Mouse (Mus musculus): Measurements from ENCODE around the gene Map7.

The Map7 gene

GRCm38 (mm10) chr10:20153507-20153906 lies 5.2 kb downstream of the Map7 start:
- DNase-seq (ENCODE audit: low read depth), result no peak

DNA sequence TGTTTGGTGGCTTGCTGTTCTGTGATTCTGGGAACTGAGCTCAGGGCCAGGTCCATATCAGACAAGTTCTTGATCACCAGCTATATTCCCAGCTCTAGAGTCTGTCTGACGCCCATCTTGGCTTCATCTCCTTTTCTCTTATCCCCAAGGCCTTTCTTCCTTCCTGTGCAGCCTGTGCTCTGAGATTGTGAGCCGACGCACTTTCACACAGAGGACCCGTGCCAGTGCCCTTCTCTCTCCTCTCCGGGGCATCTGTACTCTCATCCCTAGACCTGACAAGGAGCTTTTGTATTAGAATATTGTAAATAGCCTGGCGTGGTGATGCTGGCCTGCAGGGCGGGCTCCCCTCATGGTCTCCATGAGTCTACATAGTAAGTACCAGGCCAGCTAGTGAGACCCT lies 7.1 kb downstream of the Map7 start:
- DNase-seq (ENCODE audit: low read depth), result no peak

DNA sequence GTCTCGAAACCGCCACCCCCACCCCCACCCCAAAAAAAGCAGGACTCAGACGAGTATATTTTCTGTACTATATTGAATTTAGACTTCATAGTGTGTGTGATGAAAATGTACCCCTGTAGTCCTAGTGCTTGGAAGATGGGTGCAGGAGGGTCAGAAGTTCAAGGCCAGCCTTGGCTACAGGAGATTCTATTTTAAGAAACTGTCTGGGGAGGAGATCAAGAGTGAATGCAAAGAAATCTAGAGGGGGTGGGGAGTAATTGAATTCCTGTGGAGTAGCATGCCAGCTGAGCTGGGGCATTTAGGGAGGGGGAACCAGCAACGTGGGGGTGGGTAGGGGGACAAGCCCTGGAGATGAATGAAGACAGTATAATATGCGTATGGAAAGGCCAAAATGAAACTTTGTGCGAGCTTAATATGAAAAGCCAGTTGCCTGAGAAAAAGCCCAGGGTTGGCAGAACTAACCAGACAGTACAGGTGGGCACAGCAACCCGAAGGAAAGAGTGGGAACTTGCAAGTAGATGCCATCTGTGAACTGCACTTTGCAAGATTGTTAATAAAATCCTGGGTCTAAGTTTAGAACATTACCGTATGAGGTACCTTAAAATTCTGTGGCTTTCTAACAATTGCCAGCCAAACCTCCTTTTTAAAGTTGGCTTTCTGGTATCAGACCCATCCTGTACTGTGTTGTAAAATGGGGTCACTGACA lies 8.9 kb downstream of the Map7 start:
- no peak for DNase-seq (ENCODE audit: low read depth)

DNA sequence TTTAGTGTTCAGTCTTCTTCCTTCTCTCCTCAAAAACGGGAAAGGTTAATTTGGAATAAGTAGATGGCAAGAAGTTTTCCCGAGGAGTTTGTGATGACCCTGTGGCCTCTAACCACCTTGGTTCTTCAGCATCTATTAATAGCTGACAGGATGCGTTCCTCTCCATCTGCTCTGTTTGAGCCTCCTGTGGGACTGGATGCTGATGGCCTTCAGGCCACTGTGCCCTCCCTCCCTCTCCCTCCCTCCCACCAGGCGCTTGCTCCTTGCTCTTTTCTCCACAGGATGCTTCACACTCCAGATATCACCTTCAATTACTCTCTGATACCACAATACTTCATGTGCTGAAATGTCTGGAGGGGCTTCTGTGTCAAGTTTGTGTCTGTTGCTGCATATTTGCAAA lies 10.5 kb downstream of the Map7 start:
- DNase-seq (ENCODE audit: low read depth), result no peak

DNA sequence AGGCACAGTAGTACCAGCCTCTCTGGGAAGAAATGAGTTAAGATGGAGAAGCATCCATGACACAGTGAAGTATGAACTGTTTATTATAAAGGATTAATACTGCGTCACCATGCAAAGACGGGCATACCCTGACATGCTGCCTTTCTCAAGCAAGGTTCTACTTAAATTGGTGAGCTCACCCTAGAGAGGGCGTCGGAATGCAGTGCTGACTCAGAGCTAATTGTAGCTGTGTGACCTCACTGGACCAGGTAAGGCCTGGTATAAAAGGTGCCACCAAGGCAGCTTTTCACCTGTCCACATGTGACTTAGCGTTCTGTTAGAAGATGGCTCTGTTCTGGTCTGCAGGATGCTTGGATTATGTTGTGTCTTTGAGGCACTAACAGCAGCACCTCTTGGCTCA lies 11.0 kb downstream of the Map7 start:
- no peak for DNase-seq (ENCODE audit: low read depth)

GRCm38 (mm10) chr10:20160914-20161313 lies 12.6 kb downstream of the Map7 start:
- DNase-seq (ENCODE audit: low read depth), result no peak

- no peak for DNase-seq (ENCODE audit: low read depth)
These were observed 16.5 kb downstream of the Map7 start for GRCm38 (mm10) chr10:20164810-20165209.

DNA sequence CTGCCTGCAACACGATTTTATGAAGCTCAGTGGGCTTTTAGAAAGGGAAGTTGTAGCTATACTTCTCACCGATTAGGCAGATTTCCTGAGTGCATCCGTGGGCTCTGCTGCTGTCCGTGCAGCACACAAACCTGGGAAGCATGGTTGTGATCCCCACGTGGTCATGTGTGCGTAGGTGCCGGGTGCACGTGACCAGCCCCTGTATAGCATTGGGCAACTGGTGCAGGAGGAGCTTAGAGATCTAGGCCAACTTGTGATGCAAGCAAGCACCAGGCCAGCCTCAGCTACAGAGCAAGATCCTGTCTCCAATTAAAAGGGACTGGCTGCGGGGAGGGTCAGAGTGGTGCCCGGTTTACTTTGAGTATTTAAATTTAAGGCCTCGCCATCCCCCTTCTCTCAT lies 18.5 kb downstream of the Map7 start:
- no peak for DNase-seq (ENCODE audit: low read depth)

- no peak for DNase-seq (ENCODE audit: low read depth)
These were observed 19.2 kb downstream of the Map7 start for GRCm38 (mm10) chr10:20167467-20167866.

DNA sequence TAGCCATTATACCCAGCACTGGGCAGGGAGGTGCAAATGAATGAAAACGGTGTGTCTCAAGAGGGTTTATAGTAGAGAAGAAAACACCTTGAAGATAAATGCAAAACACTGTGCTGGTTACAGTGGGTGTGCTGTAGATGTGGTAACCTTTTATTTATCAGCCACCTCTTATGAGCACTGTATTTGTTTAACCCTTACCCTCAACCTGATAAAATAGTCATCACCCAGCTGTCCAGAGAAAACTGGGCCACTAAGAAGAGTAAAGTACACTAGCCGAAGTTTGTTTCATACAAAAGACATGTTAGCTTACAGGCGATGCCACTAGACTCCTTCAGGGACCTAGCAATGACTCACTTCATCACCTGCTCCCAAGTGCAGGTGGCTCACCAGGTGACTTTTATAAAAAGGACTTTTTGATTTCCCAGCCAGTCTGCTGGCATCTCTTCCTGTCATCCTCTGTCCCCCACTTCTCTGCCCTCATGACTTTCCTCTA lies 21.0 kb downstream of the Map7 start:
- no peak for DNase-seq (ENCODE audit: low read depth)

DNA sequence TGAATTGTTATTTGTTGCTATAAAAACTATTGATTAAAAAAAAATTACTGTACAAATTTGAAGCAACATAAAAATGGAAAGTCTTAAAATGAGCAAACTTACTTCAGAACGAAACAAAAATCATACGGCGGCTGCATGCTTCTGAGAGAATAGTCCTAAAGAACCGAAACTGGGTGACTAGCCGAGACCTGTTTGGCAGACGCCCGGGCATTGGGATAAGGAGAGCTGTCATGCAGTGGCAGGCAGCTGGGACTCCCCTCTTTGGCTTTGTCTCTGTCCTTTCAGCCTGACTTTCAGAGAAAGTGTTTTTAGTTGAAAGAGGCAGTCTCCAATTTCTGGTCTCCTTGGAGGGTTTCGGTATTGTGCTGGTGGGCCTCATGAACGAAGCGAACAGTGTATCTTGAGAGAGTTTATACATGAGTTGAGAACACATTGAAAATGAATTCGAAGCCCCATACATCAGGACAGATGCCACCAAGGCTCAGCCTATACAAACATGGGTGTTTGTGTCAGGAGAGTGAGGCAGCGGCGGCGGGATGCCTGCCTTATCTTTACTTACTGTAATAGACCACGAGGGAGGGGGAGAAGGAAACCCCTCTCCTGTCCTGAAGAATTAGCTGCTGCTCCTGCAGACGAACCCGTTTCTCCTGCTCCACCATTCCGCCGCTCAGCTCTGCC lies 21.8 kb downstream of the Map7 start:
- no peak for DNase-seq (ENCODE audit: low read depth)

GRCm38 (mm10) chr10:20170605-20171088 lies 22.4 kb downstream of the Map7 start:
- DNase-seq (ENCODE audit: low read depth), result no peak

DNA sequence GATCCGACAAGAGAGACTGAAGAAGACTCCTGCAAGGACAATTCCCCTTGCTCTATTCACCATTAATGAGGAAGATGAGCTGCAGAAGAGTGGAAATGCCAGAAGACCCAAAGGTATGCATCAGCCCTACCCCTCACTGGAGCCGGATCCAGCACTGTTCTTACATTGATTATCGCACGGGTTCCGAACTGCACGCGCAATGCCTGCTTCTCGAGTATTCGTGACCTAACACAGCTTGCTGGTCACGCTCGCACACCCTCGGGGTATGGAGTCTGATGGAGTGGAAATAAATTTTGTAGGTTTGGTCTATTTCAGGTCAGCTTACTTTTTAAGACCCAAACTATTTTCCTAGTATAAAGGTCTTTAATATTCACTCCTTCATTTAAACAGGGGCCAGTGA lies 22.9 kb downstream of the Map7 start:
- DNase-seq (ENCODE audit: low read depth), result no peak

DNA sequence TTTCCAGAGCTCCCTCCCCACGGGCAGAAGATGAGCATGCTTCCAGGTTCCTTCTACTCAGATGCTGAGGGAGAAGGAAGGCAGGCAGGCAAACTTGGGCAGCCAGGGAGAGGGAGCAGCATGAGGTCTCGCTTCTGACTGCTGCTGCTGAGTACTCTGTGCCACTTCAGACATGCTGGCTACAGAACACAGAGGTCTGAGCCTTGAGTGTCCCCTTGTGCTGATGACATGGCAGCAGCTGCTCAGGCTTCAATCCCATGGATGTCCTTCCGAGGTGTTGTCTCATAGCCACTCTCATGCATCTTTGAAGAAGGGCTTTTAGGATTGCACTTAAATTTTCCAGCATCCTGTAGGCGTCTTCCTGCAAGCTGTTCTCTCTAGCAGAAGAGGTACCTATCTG lies 23.5 kb downstream of the Map7 start:
- DNase-seq (ENCODE audit: low read depth), result no peak

DNA sequence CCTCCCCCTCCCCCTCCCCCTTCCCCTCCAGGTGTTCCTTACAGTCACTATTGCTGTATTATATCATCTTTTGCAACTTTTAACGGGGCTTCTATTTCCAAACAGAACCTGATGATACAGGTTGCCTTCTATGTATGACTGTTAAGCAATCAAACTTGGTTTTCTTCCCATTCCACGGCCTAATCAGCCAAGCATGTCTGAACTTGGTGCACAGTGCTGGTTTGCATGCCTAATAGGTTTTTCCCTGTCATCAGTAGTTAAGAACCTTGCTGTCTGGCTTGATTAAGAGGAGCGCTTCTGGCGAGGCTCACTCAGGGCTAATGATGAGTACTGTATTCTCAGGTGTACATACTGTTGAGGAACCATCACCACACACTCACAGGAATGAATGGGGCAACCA lies 25.5 kb downstream of the Map7 start:
- no peak for DNase-seq (ENCODE audit: low read depth)

GRCm38 (mm10) chr10:20176054-20176453 lies 27.8 kb downstream of the Map7 start:
- no peak for DNase-seq (ENCODE audit: low read depth)

DNA sequence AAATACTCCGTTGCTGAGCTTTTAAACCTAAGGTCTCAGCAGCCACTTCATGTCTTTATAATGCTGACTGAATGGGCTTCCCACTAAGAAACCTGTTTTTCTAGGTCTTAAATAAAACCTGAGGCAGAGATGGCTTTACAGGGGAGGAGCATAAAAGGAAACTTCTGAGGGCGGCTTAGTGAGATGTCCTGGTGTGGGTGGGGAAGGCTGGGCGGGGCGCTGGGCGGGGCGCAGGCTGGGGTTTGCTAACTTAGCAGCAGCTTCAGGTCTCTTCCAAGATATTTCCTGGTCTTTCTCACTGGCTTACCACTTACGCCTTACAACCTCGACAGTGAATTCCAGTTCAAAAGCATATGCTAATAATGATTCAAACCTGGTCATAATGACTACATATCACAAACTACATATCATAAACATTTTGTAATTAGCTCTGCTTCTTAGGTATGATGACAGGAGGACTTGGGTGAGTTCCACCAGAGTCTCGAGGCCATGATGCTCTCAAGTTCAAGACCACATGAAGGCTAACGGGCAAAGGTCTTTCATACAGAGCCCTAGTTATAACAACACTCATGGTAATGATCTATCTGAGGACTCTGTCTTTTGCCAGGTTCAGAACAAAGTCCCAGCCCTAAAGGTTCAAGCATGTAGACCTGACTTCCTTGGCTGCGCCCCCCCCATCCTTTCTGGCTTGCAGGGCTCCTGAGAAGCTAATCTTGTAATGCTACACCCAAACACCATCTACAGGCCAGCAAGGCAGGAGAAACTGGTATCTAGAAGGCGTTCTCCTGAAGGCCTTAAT lies 30.7 kb downstream of the Map7 start:
- peak; percentile 26 for DNase-seq (ENCODE audit: low read depth)

GRCm38 (mm10) chr10:20181198-20181597 lies 32.9 kb downstream of the Map7 start:
- no peak for DNase-seq (ENCODE audit: low read depth)

GRCm38 (mm10) chr10:20181680-20182399 lies 33.6 kb downstream of the Map7 start:
- DNase-seq (ENCODE audit: low read depth), result no peak

GRCm38 (mm10) chr10:20184326-20184725 lies 36.1 kb downstream of the Map7 start:
- DNase-seq (ENCODE audit: low read depth), result no peak

GRCm38 (mm10) chr10:20185264-20185663 lies 37.0 kb downstream of the Map7 start:
- DNase-seq (ENCODE audit: low read depth), result no peak

DNA sequence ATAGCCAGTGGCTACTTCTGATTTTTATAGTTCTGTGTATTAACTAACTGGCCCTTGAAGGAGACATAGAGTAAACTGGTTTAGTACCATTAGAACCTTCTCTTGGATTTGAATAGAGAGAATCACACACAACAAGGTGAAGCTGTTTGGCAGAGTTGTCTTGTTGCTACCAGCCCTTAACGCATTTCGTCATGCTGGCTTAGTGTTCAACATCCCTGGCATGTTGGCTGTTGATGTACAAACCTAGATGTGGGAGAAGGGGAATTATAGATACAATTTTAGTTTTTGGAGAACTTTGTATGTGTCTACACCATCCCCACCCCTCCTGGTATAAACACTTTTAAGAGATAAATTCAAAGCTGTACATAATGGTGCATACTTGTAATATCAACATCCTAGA lies 37.5 kb downstream of the Map7 start:
- no peak for DNase-seq (ENCODE audit: low read depth)

All from induced T-regulatory cell, adult 2 months (primary cell).